Mouse (Mus musculus) intestine, embryonic 15.5 days (tissue): ENCODE measurements at regions not wholly inside any gene's neighbourhood (a gene's known extent, or its start where the extent isn't known, plus 50 kb on each side); places are given as distances from the start of the nearest gene placed in this dataset.

Experiments
- ATAC-seq: fragments of 200-750 bp; cut with Nextera tagmentation; 2 replicates; pipeline ENCODE4 v1.8.0; 2017; ENCODE audit warnings: moderate TSS enrichment, moderate library complexity
- H3K27ac ChIP-seq: fragments of 300-500 bp; sonication (generic); 2 replicates; pipeline ENCODE4 v1.5.1; 2015; ENCODE audit warnings: mild to moderate bottlenecking, inconsistent platforms
- H3K27me3 ChIP-seq: fragments of 300-500 bp; sonication (generic); replicated peaks from 2 replicates; pipeline ENCODE4 v1.6.1; 2015; ENCODE audit warnings: inconsistent platforms
- H3K36me3 ChIP-seq: fragments of 300-500 bp; sonication (generic); 2 replicates; pipeline ENCODE4 v1.6.1; 2015; ENCODE audit warnings: inconsistent platforms
- H3K4me1 ChIP-seq: fragments of 300-500 bp; sonication (generic); replicated peaks from 2 replicates; pipeline ENCODE4 v1.6.1; 2015; ENCODE audit warnings: inconsistent platforms
- H3K4me2 ChIP-seq: fragments of 300-500 bp; sonication (generic); replicated peaks from 2 replicates; pipeline ENCODE4 v1.6.1; 2015; ENCODE audit warnings: mild to moderate bottlenecking, inconsistent platforms
- H3K4me3 ChIP-seq: fragments of 300-500 bp; sonication (generic); replicated peaks from 2 replicates; pipeline ENCODE4 v1.5.1; 2015; ENCODE audit warnings: inconsistent platforms
- H3K9ac ChIP-seq: fragments of 300-500 bp; sonication (generic); 2 replicates; pipeline ENCODE4 v1.6.1; 2015; ENCODE audit warnings: inconsistent platforms
- H3K9me3 ChIP-seq: fragments of 300-500 bp; sonication (generic); 2 replicates; pipeline ENCODE4 v1.6.1; 2016; ENCODE audit warnings: inconsistent platforms
- WGBS: fragments of 180-500 bp; shearing (Covaris S2); methylation state at CpG from one replicate; pipeline ENCODE4 v1.1.7; 2015; 5-methylcytosine and 5-hydroxymethylcytosine counted together

GRCm38 (mm10) chr14:120728107-120728506 lies 182.9 kb upstream of the Ipo5 start:
- Histone ChIP-seq H3K36me3 (no peaks in the 10 kb centered on the region), H3K9ac (no peak overlapping the region), H3K9me3 (no peaks in the 10 kb centered on the region), H3K27me3 (no peaks in the 10 kb centered on the region), H3K4me3 (no peak overlapping the region), H3K27ac (no peak overlapping the region), H3K4me1 (0 out of 2 replicates have a peak, but pooled peaks cover 6% of the 10 kb centered on the region), H3K4me2 (no peak overlapping the region)
- no peak for ATAC-seq
- 85% methylated on average over 10 of the region's 10 CpGs for WGBS

GRCm38 (mm10) chr14:120730226-120730625 lies 180.8 kb upstream of the Ipo5 start:
- Histone ChIP-seq H3K4me3 (no peak overlapping the region), H3K36me3 (no peaks in the 10 kb centered on the region), H3K9me3 (no peaks in the 10 kb centered on the region), H3K27ac (no peak overlapping the region), H3K4me2 (no peak overlapping the region), H3K27me3 (no peaks in the 10 kb centered on the region), H3K9ac (no peak overlapping the region), H3K4me1 (0 out of 2 replicates have a peak, but pooled peaks cover 6% of the 10 kb centered on the region)
- peak; percentile 39; the same call in 1 of the 2 replicates for ATAC-seq
- WGBS, result 22% methylated on average over 3 of the region's 3 CpGs

- Histone ChIP-seq H3K27ac (no peak overlapping the region), H3K27me3 (no peaks in the 10 kb centered on the region), H3K9ac (no peak overlapping the region), H3K36me3 (no peaks in the 10 kb centered on the region), H3K4me3 (no peak overlapping the region), H3K4me1 (0 out of 2 replicates have a peak, but pooled peaks cover 6% of the 10 kb centered on the region), H3K9me3 (no peaks in the 10 kb centered on the region), H3K4me2 (no peak overlapping the region)
- 48% methylated on average over 7 of the region's 7 CpGs for WGBS
- peak; percentile 36; the same call in 1 of the 2 replicates for ATAC-seq
Measured at GRCm38 (mm10) chr14:120731679-120732281, 179.2 kb upstream of the Ipo5 start.

- no peak overlapping the region for H3K4me2 ChIP-seq
- H3K27ac ChIP-seq, result no peak overlapping the region
Measured at GRCm38 (mm10) chr14:120732400-120733138, 178.5 kb upstream of the Ipo5 start.

GRCm38 (mm10) chr14:120741492-120742054 lies 169.5 kb upstream of the Ipo5 start:
- Histone ChIP-seq H3K27me3 (no peaks in the 10 kb centered on the region), H3K4me3 (no peak overlapping the region), H3K27ac (no peak overlapping the region), H3K9ac (no peak overlapping the region), H3K4me1 (no peaks in the 10 kb centered on the region), H3K36me3 (no peaks in the 10 kb centered on the region), H3K9me3 (no peaks in the 10 kb centered on the region), H3K4me2 (no peak overlapping the region)
- WGBS, result 82% methylated on average over 5 of the region's 5 CpGs
- ATAC-seq, result no peak

More at GRCm38 (mm10) chr14:120732400-120733138, 178.5 kb upstream of the Ipo5 start:
- ATAC-seq, result no peak
- no peaks in the 10 kb centered on the region for H3K9me3 ChIP-seq
- H3K36me3 ChIP-seq, result no peaks in the 10 kb centered on the region
- no peak overlapping the region for H3K9ac ChIP-seq
- 0 out of 2 replicates have a peak, but pooled peaks cover 6% of the 10 kb centered on the region for H3K4me1 ChIP-seq
- no peak overlapping the region for H3K4me3 ChIP-seq
- 71% methylated on average over 15 of the region's 15 CpGs for WGBS
- no peaks in the 10 kb centered on the region for H3K27me3 ChIP-seq

GRCm38 (mm10) chr14:120754011-120754410 lies 157.0 kb upstream of the Ipo5 start:
- H3K27me3 ChIP-seq, result no peaks in the 10 kb centered on the region
- no peaks in the 10 kb centered on the region for H3K36me3 ChIP-seq
- no peak overlapping the region for H3K27ac ChIP-seq
- H3K4me2 ChIP-seq, result no peak overlapping the region
- no peak overlapping the region for H3K4me3 ChIP-seq
- H3K9ac ChIP-seq, result no peak overlapping the region
- H3K9me3 ChIP-seq, result no peaks in the 10 kb centered on the region
- ATAC-seq, result no peak
- H3K4me1 ChIP-seq, result no peaks in the 10 kb centered on the region
- WGBS, result 62% methylated on average over 1 of the region's 1 CpGs

GRCm38 (mm10) chr14:120755389-120755788 lies 155.6 kb upstream of the Ipo5 start:
- no peaks in the 10 kb centered on the region for H3K36me3 ChIP-seq
- H3K27ac ChIP-seq, result no peak overlapping the region
- no peak overlapping the region for H3K9ac ChIP-seq
- WGBS, result 61% methylated on average over 10 of the region's 10 CpGs
- H3K9me3 ChIP-seq, result no peaks in the 10 kb centered on the region
- H3K4me2 ChIP-seq, result no peak overlapping the region
- no peaks in the 10 kb centered on the region for H3K27me3 ChIP-seq
- ATAC-seq, result peak; percentile 61
- H3K4me3 ChIP-seq, result no peak overlapping the region
- H3K4me1 ChIP-seq, result no peaks in the 10 kb centered on the region

- H3K4me3 ChIP-seq, result no peak overlapping the region
- no peak overlapping the region for H3K9ac ChIP-seq
- H3K27me3 ChIP-seq, result no peaks in the 10 kb centered on the region
- no peaks in the 10 kb centered on the region for H3K4me1 ChIP-seq
- H3K4me2 ChIP-seq, result no peak overlapping the region
- no peaks in the 10 kb centered on the region for H3K9me3 ChIP-seq
- H3K36me3 ChIP-seq, result no peaks in the 10 kb centered on the region
- WGBS, result 82% methylated on average over 14 of the region's 14 CpGs
- no peak overlapping the region for H3K27ac ChIP-seq
- no peak for ATAC-seq
Measured at GRCm38 (mm10) chr14:120758200-120758830, 152.7 kb upstream of the Ipo5 start.

- 61% methylated on average over 7 of the region's 7 CpGs for WGBS
- H3K4me2 ChIP-seq, result no peak overlapping the region
- H3K27me3 ChIP-seq, result no peaks in the 10 kb centered on the region
- no peak overlapping the region for H3K9ac ChIP-seq
- H3K4me1 ChIP-seq, result no peaks in the 10 kb centered on the region
- H3K27ac ChIP-seq, result no peak overlapping the region
- peak; percentile 75 for ATAC-seq
- no peaks in the 10 kb centered on the region for H3K36me3 ChIP-seq
- H3K4me3 ChIP-seq, result no peak overlapping the region
- no peaks in the 10 kb centered on the region for H3K9me3 ChIP-seq
Measured at GRCm38 (mm10) chr14:120762168-120762567, 148.9 kb upstream of the Ipo5 start.

- ATAC-seq, result peak; percentile 52
- H3K9ac ChIP-seq, result no peak overlapping the region
- H3K9me3 ChIP-seq, result no peaks in the 10 kb centered on the region
- no peak overlapping the region for H3K4me3 ChIP-seq
- no peaks in the 10 kb centered on the region for H3K27me3 ChIP-seq
- WGBS, result 80% methylated on average over 11 of the region's 11 CpGs
- no peak overlapping the region for H3K4me2 ChIP-seq
- no peaks in the 10 kb centered on the region for H3K36me3 ChIP-seq
- no peak overlapping the region for H3K27ac ChIP-seq
- H3K4me1 ChIP-seq, result no peaks in the 10 kb centered on the region
Measured at GRCm38 (mm10) chr14:120762733-120763132, 148.3 kb upstream of the Ipo5 start.

GRCm38 (mm10) chr14:120763796-120764195 lies 147.2 kb upstream of the Ipo5 start:
- WGBS, result 73% methylated on average over 5 of the region's 5 CpGs
- Histone ChIP-seq H3K4me1 (no peaks in the 10 kb centered on the region), H3K4me2 (no peak overlapping the region), H3K9me3 (no peaks in the 10 kb centered on the region), H3K9ac (no peak overlapping the region), H3K27ac (no peak overlapping the region), H3K4me3 (no peak overlapping the region), H3K36me3 (no peaks in the 10 kb centered on the region), H3K27me3 (no peaks in the 10 kb centered on the region)
- 0 out of 2 replicates have a peak, but pooled peaks have one; percentile 56 for ATAC-seq

GRCm38 (mm10) chr14:120764386-120764785 lies 146.6 kb upstream of the Ipo5 start:
- no peak overlapping the region for H3K4me3 ChIP-seq
- no peaks in the 10 kb centered on the region for H3K27me3 ChIP-seq
- WGBS, result 64% methylated on average over 3 of the region's 3 CpGs
- H3K36me3 ChIP-seq, result no peaks in the 10 kb centered on the region
- no peaks in the 10 kb centered on the region for H3K9me3 ChIP-seq
- ATAC-seq, result no peak
- H3K4me1 ChIP-seq, result no peaks in the 10 kb centered on the region
- no peak overlapping the region for H3K27ac ChIP-seq
- no peak overlapping the region for H3K9ac ChIP-seq
- no peak overlapping the region for H3K4me2 ChIP-seq
